Mouse (Mus musculus): ENCODE measurements around the gene Yars.

DNA sequence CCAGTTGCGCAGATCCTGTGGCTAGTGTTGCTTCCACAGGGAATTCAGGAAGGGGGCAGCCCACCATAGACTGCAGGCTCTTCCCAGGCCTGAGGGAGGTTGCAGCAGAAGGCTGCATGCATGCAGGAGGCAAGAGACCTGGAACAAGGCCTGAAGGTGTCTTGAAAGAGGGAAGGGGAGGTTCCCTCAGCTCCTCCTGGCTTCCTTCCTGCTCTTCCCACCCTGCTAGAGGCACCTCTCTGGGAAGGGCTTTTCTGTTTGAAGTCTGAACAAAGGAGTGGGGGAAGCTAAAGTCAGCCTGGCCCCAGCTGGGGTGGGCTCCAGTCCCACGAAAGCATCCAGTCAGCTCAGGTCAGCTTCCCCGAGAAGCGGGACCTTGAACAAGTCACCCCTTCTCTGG, 52.8 kb downstream of the Yars start:
- TF ChIP-seq CTCF (IDR thresholded peaks at IDR 0.05; ENCODE audit: control insufficient read depth, insufficient read depth, insufficient replicate concordance, low read depth, low read length) (no peak), POLR2A (IDR thresholded peaks at IDR 0.05; ENCODE audit: control insufficient read depth, low read depth, low read length) (no peak)

All from testis, adult 2 months (tissue).